Mouse (Mus musculus) liver, embryonic 15.5 days (tissue): ENCODE data around the gene Cybb. TPM values are rescaled to one million over a fixed set of nuclear protein-coding genes. Genes with fewer than 3 reads are reported as not detected.

ENCODE experiments used
- ATAC-seq: fragments of 200-750 bp; cut with Nextera tagmentation; 2 replicates; pipeline ENCODE4 v1.8.0; 2017; ENCODE audit warnings: moderate number of reproducible peaks, mild to moderate bottlenecking, moderate library complexity; ENCODE audit not compliant: insufficient read depth
- H3K27ac ChIP-seq: fragments of 300-500 bp; sonication (generic); replicated peaks from 2 replicates; pipeline ENCODE4 v1.5.1; 2015; ENCODE audit warnings: mild to moderate bottlenecking, inconsistent platforms
- H3K27me3 ChIP-seq: fragments of 300-500 bp; sonication (generic); 2 replicates; pipeline ENCODE4 v1.6.1; 2015; ENCODE audit warnings: mild to moderate bottlenecking, inconsistent platforms
- H3K36me3 ChIP-seq: fragments of 300-500 bp; sonication (generic); replicated peaks from 2 replicates; pipeline ENCODE4 v1.6.1; 2015; ENCODE audit warnings: moderate library complexity, mild to moderate bottlenecking, inconsistent platforms
- H3K4me1 ChIP-seq: fragments of 300-500 bp; sonication (generic); replicated peaks from 2 replicates; pipeline ENCODE4 v1.6.1; 2015; ENCODE audit warnings: inconsistent platforms
- H3K4me2 ChIP-seq: fragments of 300-500 bp; sonication (generic); 2 replicates; pipeline ENCODE4 v1.6.1; 2015; ENCODE audit warnings: moderate library complexity, mild to moderate bottlenecking, inconsistent platforms
- H3K4me3 ChIP-seq: fragments of 300-500 bp; sonication (generic); replicated peaks from 2 replicates; pipeline ENCODE4 v1.5.1; 2015; ENCODE audit warnings: mild to moderate bottlenecking, inconsistent platforms
- H3K9ac ChIP-seq: fragments of 300-500 bp; sonication (generic); 2 replicates; pipeline ENCODE4 v1.6.1; 2015; ENCODE audit warnings: moderate library complexity, mild to moderate bottlenecking, inconsistent platforms
- H3K9me3 ChIP-seq: fragments of 300-500 bp; sonication (generic); replicated peaks from 2 replicates; pipeline ENCODE4 v1.6.1; 2016; ENCODE audit warnings: inconsistent platforms
- WGBS: fragments of 180-500 bp; shearing (Covaris S2); methylation state at CpG from one replicate; pipeline ENCODE4 v1.1.7; 2015; ENCODE audit warnings: mixed read lengths; ENCODE audit not compliant: insufficient replicate concordance; 5-methylcytosine and 5-hydroxymethylcytosine counted together
- polyA plus RNA-seq: library from polyadenylated mRNA; unstranded; fragments of >200 nt; fragmentation: Nextera tagmentation; extraction: Ambion mirVana; gene quantifications from 2 replicates; pipeline ENCODE4 v1.2.1, GENCODE M21; 2015

The Cybb gene
- polyA plus RNA-seq, 1 experiment from 2014 or later = 17.1 TPM

- Histone ChIP-seq H3K27me3 (no peaks in the 10 kb centered on the region), H3K4me1 (no peaks in the 10 kb centered on the region), H3K4me3 (no peak overlapping the region), H3K9ac (no peak overlapping the region), H3K9me3 (no peaks in the 10 kb centered on the region), H3K36me3 (no peaks in the 10 kb centered on the region), H3K27ac (no peak overlapping the region), H3K4me2 (no peak overlapping the region)
- ATAC-seq = no peak
Measured at GRCm38 (mm10) chrX:9461399-9461798, 26.2 kb downstream of the Cybb start.

- 51% methylated on average over 4 of the region's 4 CpGs for WGBS
- Histone ChIP-seq H3K27me3 (no peaks in the 10 kb centered on the region), H3K27ac (no peak overlapping the region), H3K4me3 (no peak overlapping the region), H3K9me3 (no peaks in the 10 kb centered on the region), H3K36me3 (no peaks in the 10 kb centered on the region), H3K4me2 (no peak overlapping the region), H3K4me1 (no peaks in the 10 kb centered on the region), H3K9ac (no peak overlapping the region)
- no peak for ATAC-seq
Measured at GRCm38 (mm10) chrX:9460387-9460930, 27.1 kb downstream of the Cybb start.

- no peaks in the 10 kb centered on the region for H3K27me3 ChIP-seq
- no peak overlapping the region for H3K9ac ChIP-seq
- no peaks in the 10 kb centered on the region for H3K4me1 ChIP-seq
- no peaks in the 10 kb centered on the region for H3K9me3 ChIP-seq
- no peak for ATAC-seq
- H3K27ac ChIP-seq = no peak overlapping the region
- no peak overlapping the region for H3K4me2 ChIP-seq
- H3K36me3 ChIP-seq = no peaks in the 10 kb centered on the region
- WGBS = 48% methylated on average over 5 of the region's 5 CpGs
- H3K4me3 ChIP-seq = no peak overlapping the region
Measured at GRCm38 (mm10) chrX:9452375-9452774, 35.2 kb downstream of the Cybb start.

- H3K4me3 ChIP-seq = no peak overlapping the region
- no peaks in the 10 kb centered on the region for H3K9me3 ChIP-seq
- H3K27ac ChIP-seq = no peak overlapping the region
- ATAC-seq = no peak
- no peaks in the 10 kb centered on the region for H3K4me1 ChIP-seq
- H3K9ac ChIP-seq = no peak overlapping the region
- H3K4me2 ChIP-seq = no peak overlapping the region
- no peaks in the 10 kb centered on the region for H3K27me3 ChIP-seq
- H3K36me3 ChIP-seq = no peaks in the 10 kb centered on the region
Measured at GRCm38 (mm10) chrX:9447284-9447683, 40.3 kb downstream of the Cybb start.

- WGBS = 47% methylated on average over 4 of the region's 4 CpGs
- Histone ChIP-seq H3K4me3 (no peak overlapping the region), H3K4me1 (no peaks in the 10 kb centered on the region)
Measured at GRCm38 (mm10) chrX:9441102-9441501, 46.5 kb downstream of the Cybb start.

GRCm38 (mm10) chrX:9440556-9440955 is 47.0 kb downstream of the Cybb start:
- H3K36me3 ChIP-seq = no peaks in the 10 kb centered on the region
- no peak for ATAC-seq
- 74% methylated on average over 4 of the region's 4 CpGs for WGBS
- no peak overlapping the region for H3K27ac ChIP-seq
- H3K27me3 ChIP-seq = no peaks in the 10 kb centered on the region
- H3K4me2 ChIP-seq = no peak overlapping the region
- no peaks in the 10 kb centered on the region for H3K4me1 ChIP-seq
- no peak overlapping the region for H3K4me3 ChIP-seq
- no peaks in the 10 kb centered on the region for H3K9me3 ChIP-seq
- no peak overlapping the region for H3K9ac ChIP-seq

More at GRCm38 (mm10) chrX:9441102-9441501, 46.5 kb downstream of the Cybb start:
- no peak for ATAC-seq
- H3K27ac ChIP-seq = no peak overlapping the region
- H3K36me3 ChIP-seq = no peaks in the 10 kb centered on the region
- H3K9ac ChIP-seq = no peak overlapping the region
- H3K27me3 ChIP-seq = no peaks in the 10 kb centered on the region
- H3K4me2 ChIP-seq = no peak overlapping the region
- no peaks in the 10 kb centered on the region for H3K9me3 ChIP-seq

GRCm38 (mm10) chrX:9439257-9439656 is 48.3 kb downstream of the Cybb start:
- Histone ChIP-seq H3K9me3 (no peaks in the 10 kb centered on the region), H3K36me3 (no peaks in the 10 kb centered on the region), H3K27me3 (no peaks in the 10 kb centered on the region), H3K4me3 (no peak overlapping the region), H3K4me1 (no peaks in the 10 kb centered on the region), H3K4me2 (no peak overlapping the region), H3K27ac (no peak overlapping the region), H3K9ac (no peak overlapping the region)
- no peak for ATAC-seq
- 72% methylated on average over 2 of the region's 2 CpGs for WGBS

- Histone ChIP-seq H3K4me3 (no peak overlapping the region), H3K9me3 (no peaks in the 10 kb centered on the region), H3K27me3 (no peaks in the 10 kb centered on the region), H3K27ac (no peak overlapping the region), H3K9ac (no peak overlapping the region), H3K4me2 (no peak overlapping the region), H3K36me3 (no peaks in the 10 kb centered on the region), H3K4me1 (no peaks in the 10 kb centered on the region)
- no peak for ATAC-seq
- WGBS = 60% methylated on average over 5 of the region's 5 CpGs
Measured at GRCm38 (mm10) chrX:9413889-9414288, 73.7 kb downstream of the Cybb start.

Other genes starting within 250 kb of the Cybb start
- 2.6 and 3.4 TPM in 2 replicates for gene Gm14862, start 230.9 kb downstream of the Cybb start, polyA plus RNA-seq
- gene Xk, start 215.0 kb downstream of the Cybb start, polyA plus RNA-seq = 24.3 and 25.4 TPM in 2 replicates
- gene H2al1m, start 204.0 kb downstream of the Cybb start, polyA plus RNA-seq = 2.1 and 2.6 TPM in 2 replicates
- not detected in 2 replicates for gene H2al1k, start 137.1 kb downstream of the Cybb start, polyA plus RNA-seq
- gene H2al1o, start 84.6 kb upstream of the Cybb start, polyA plus RNA-seq = not detected in 2 replicates
- 23.9 and 24.1 TPM in 2 replicates for gene Dynlt3, start 175.2 kb upstream of the Cybb start, polyA plus RNA-seq